Mouse (Mus musculus) intestine, embryonic 14.5 days (tissue): ENCODE results near the gene Scube2. TPM values are rescaled to one million over a fixed set of nuclear protein-coding genes. Genes with fewer than 3 reads are reported as not detected.

Source experiments
- ATAC-seq: fragments of 200-750 bp; cut with Nextera tagmentation; replicated peaks from 2 replicates; pipeline ENCODE4 v1.8.0; 2017; ENCODE audit warnings: low read depth, moderate number of reproducible peaks, moderate TSS enrichment, moderate library complexity; ENCODE audit not compliant: low FRiP score, low TSS enrichment
- DNase-seq: peaks from one replicate; pipeline ENCODE4 v3.0.0-alpha.2; 2018; ENCODE audit warnings: low spot score
- H3K27ac ChIP-seq: fragments of 300-500 bp; sonication (generic); 2 replicates; pipeline ENCODE4 v1.5.1; 2014; ENCODE audit warnings: low read depth, mild to moderate bottlenecking, control low read depth
- H3K27me3 ChIP-seq: fragments of 300-500 bp; sonication (generic); replicated peaks from 2 replicates; pipeline ENCODE4 v1.6.1; 2014; ENCODE audit warnings: low read length, control low read depth; ENCODE audit not compliant: control insufficient read depth, insufficient read depth
- H3K36me3 ChIP-seq: fragments of 300-500 bp; sonication (generic); 2 replicates; pipeline ENCODE4 v1.6.1; 2014; ENCODE audit warnings: low read length, control low read depth; ENCODE audit not compliant: control insufficient read depth, insufficient read depth
- H3K4me1 ChIP-seq: fragments of 300-500 bp; sonication (generic); replicated peaks from 2 replicates; pipeline ENCODE4 v1.6.1; 2014; ENCODE audit warnings: low read length, control low read depth, mixed read lengths; ENCODE audit not compliant: control insufficient read depth, insufficient read depth
- H3K4me2 ChIP-seq: fragments of 300-500 bp; sonication (generic); 2 replicates; pipeline ENCODE4 v1.6.1; 2014; ENCODE audit warnings: low read length
- H3K4me3 ChIP-seq: fragments of 300-500 bp; sonication (generic); 2 replicates; pipeline ENCODE4 v1.5.1; 2014; ENCODE audit warnings: low read depth, low read length, control low read depth, mixed read lengths
- H3K9ac ChIP-seq: fragments of 300-500 bp; sonication (generic); 2 replicates; pipeline ENCODE4 v1.6.1; 2014; ENCODE audit warnings: mild to moderate bottlenecking, low read length
- H3K9me3 ChIP-seq: fragments of 300-500 bp; sonication (generic); 2 replicates; pipeline ENCODE4 v1.6.1; 2016; ENCODE audit warnings: low read length, control low read depth; ENCODE audit not compliant: control insufficient read depth
- WGBS: fragments of 180-500 bp; shearing (Covaris S2); extraction: QIAGEN DNeasy Blood & Tissue Kit; methylation state at CpG from one replicate; pipeline ENCODE4 v1.1.7; 2014; 5-methylcytosine and 5-hydroxymethylcytosine counted together
- polyA plus RNA-seq: library from polyadenylated mRNA; unstranded; fragments of >200 nt; fragmentation: Nextera tagmentation; extraction: Ambion mirVana; gene quantifications from 2 replicates; pipeline ENCODE4 v1.2.1, GENCODE M21; 2014

Gene Scube2
- polyA plus RNA-seq, 1 experiment from 2014 or later, result 1.6 TPM

- WGBS, result 48% methylated on average over 8 of the region's 8 CpGs
- H3K9ac ChIP-seq, result no peak overlapping the region
- no peaks in the 10 kb centered on the region for H3K27me3 ChIP-seq
- H3K4me3 ChIP-seq, result no peak overlapping the region
- H3K36me3 ChIP-seq, result no peaks in the 10 kb centered on the region
- no peak for DNase-seq
- H3K9me3 ChIP-seq, result no peaks in the 10 kb centered on the region
- H3K4me1 ChIP-seq, result peaks cover 2% of the 10 kb centered on the region; the same call in 1 of the 2 replicates
- no peak for ATAC-seq
- no peak overlapping the region for H3K27ac ChIP-seq
- H3K4me2 ChIP-seq, result no peak overlapping the region
Observed at GRCm38 (mm10) chr7:109826911-109827310, 38.6 kb downstream of the Scube2 start.

GRCm38 (mm10) chr7:109825293-109825692 is 40.2 kb downstream of the Scube2 start:
- no peak overlapping the region for H3K9ac ChIP-seq
- H3K4me2 ChIP-seq, result peak overlapping the region; percentile 28; the same call in 1 of the 2 replicates
- H3K9me3 ChIP-seq, result no peaks in the 10 kb centered on the region
- no peaks in the 10 kb centered on the region for H3K36me3 ChIP-seq
- WGBS, result 45% methylated on average over 14 of the region's 14 CpGs
- no peak overlapping the region for H3K4me3 ChIP-seq
- no peak for DNase-seq
- peaks cover 2% of the 10 kb centered on the region; the same call in 1 of the 2 replicates for H3K4me1 ChIP-seq
- peak overlapping the region; percentile 24; the same call in 1 of the 2 replicates for H3K27ac ChIP-seq
- no peak for ATAC-seq
- no peaks in the 10 kb centered on the region for H3K27me3 ChIP-seq

GRCm38 (mm10) chr7:109818600-109818999 is 46.9 kb downstream of the Scube2 start:
- WGBS, result 79% methylated on average over 4 of the region's 4 CpGs
- Histone ChIP-seq H3K9me3 (no peaks in the 10 kb centered on the region), H3K27me3 (no peaks in the 10 kb centered on the region), H3K4me3 (no peak overlapping the region), H3K9ac (no peak overlapping the region), H3K4me1 (no peaks in the 10 kb centered on the region), H3K4me2 (no peak overlapping the region), H3K36me3 (no peaks in the 10 kb centered on the region), H3K27ac (no peak overlapping the region)
- ATAC-seq (no peak), DNase-seq (no peak)

GRCm38 (mm10) chr7:109817954-109818353 is 47.5 kb downstream of the Scube2 start:
- no peak for ATAC-seq
- no peak overlapping the region for H3K4me3 ChIP-seq
- no peak for DNase-seq
- H3K9ac ChIP-seq, result no peak overlapping the region
- H3K27ac ChIP-seq, result no peak overlapping the region
- H3K4me2 ChIP-seq, result no peak overlapping the region
- no peaks in the 10 kb centered on the region for H3K27me3 ChIP-seq
- no peaks in the 10 kb centered on the region for H3K9me3 ChIP-seq
- no peaks in the 10 kb centered on the region for H3K4me1 ChIP-seq
- no peaks in the 10 kb centered on the region for H3K36me3 ChIP-seq

- DNase-seq (no peak), ATAC-seq (no peak)
- no peaks in the 10 kb centered on the region for H3K36me3 ChIP-seq
- WGBS, result 71% methylated on average over 4 of the region's 4 CpGs
- H3K9me3 ChIP-seq, result no peaks in the 10 kb centered on the region
- H3K4me3 ChIP-seq, result no peak overlapping the region
- no peaks in the 10 kb centered on the region for H3K4me1 ChIP-seq
- no peak overlapping the region for H3K27ac ChIP-seq
- no peak overlapping the region for H3K9ac ChIP-seq
- H3K4me2 ChIP-seq, result no peak overlapping the region
- no peaks in the 10 kb centered on the region for H3K27me3 ChIP-seq
Observed at GRCm38 (mm10) chr7:109813330-109814140, 51.9 kb downstream of the Scube2 start.

GRCm38 (mm10) chr7:109807616-109808485 is 57.6 kb downstream of the Scube2 start:
- DNase-seq (no peak), ATAC-seq (no peak)
- Histone ChIP-seq H3K9ac (no peak overlapping the region), H3K9me3 (no peaks in the 10 kb centered on the region), H3K4me1 (no peaks in the 10 kb centered on the region), H3K4me2 (no peak overlapping the region), H3K4me3 (no peak overlapping the region), H3K27ac (no peak overlapping the region), H3K27me3 (no peaks in the 10 kb centered on the region), H3K36me3 (no peaks in the 10 kb centered on the region)
- WGBS, result 80% methylated on average over 8 of the region's 8 CpGs

GRCm38 (mm10) chr7:109804843-109805242 is 60.6 kb downstream of the Scube2 start:
- DNase-seq (no peak), ATAC-seq (no peak)
- Histone ChIP-seq H3K4me3 (no peak overlapping the region), H3K9me3 (no peaks in the 10 kb centered on the region), H3K27ac (no peak overlapping the region), H3K27me3 (no peaks in the 10 kb centered on the region), H3K4me1 (no peaks in the 10 kb centered on the region), H3K9ac (no peak overlapping the region), H3K36me3 (no peaks in the 10 kb centered on the region), H3K4me2 (no peak overlapping the region)
- 62% methylated on average over 6 of the region's 6 CpGs for WGBS

GRCm38 (mm10) chr7:109804355-109804754 is 61.1 kb downstream of the Scube2 start:
- Histone ChIP-seq H3K9me3 (no peaks in the 10 kb centered on the region), H3K4me3 (no peak overlapping the region), H3K9ac (no peak overlapping the region), H3K4me2 (no peak overlapping the region), H3K27me3 (no peaks in the 10 kb centered on the region), H3K27ac (no peak overlapping the region), H3K4me1 (no peaks in the 10 kb centered on the region), H3K36me3 (no peaks in the 10 kb centered on the region)
- ATAC-seq (no peak), DNase-seq (no peak)
- WGBS, result 88% methylated on average over 6 of the region's 6 CpGs
